Mouse (Mus musculus) cortical plate, adult 2 months (tissue): ENCODE results near the gene Trmt11.

ENCODE experiments used
- CTCF ChIP-seq: fragments of 200-500 bp; IDR thresholded peaks from 2 replicates; pipeline ENCODE4 v1.5.1; 2011; ENCODE audit warnings: mild to moderate bottlenecking, control low read depth, low read length; ENCODE audit not compliant: insufficient read depth; ENCODE audit errors: extremely low read depth
- POLR2A ChIP-seq: fragments of 200-500 bp; IDR thresholded peaks from 2 replicates; pipeline ENCODE4 v1.6.1; 2011; ENCODE audit warnings: mild to moderate bottlenecking, low read length, control low read depth; ENCODE audit not compliant: insufficient read depth; ENCODE audit errors: extremely low read depth

DNA sequence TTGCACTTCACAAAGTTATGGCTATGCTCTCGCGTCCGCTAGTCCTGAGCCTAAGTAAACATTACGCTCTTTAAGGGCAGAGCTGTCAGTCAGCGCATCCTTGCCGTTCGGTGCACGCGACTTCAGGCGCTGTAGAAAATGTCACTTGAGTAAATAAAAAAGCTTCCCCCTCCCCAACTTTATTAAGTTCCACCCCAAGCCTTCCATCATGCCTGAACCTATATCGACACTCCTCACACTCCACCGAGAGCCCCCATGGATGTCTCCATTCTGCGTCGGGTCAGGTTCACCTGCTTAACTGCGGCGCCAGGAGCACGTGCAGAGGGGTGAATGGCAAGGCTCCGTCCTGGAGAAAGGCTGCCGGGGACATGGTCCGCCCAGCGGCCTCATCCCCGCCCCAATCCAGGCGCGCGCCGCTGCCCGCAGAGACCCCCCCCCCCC lies 435 bp downstream of the Trmt11 start:
- TF ChIP-seq CTCF (no peak), POLR2A (no peak)
